Mouse (Mus musculus): Measurements from ENCODE around the gene Bbx.

DNA sequence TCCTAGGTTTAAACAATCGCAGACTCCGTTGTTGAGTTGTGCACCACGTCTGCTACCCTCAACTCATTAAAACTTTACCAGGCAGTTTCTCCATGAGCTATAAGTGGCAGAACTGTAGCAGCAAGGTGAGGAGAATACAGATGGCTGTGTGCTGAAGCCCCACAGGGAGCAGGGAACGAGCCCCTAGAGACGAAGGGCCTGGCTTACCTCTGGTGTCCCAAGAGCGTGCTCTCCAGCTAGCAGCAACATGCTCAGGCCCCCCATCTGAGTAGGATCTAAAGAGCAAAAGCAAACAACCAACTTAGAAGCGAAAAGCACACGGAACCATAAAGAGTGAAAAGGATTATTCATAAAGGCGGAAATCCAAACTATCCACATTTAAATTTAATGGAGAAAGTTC lies 170.0 kb downstream of the Bbx start:
- no peak for TF ChIP-seq GATA1 (IDR thresholded peaks at IDR 0.05; ENCODE audit: borderline replicate concordance, low read length)
- no peak for TF ChIP-seq CTCF (IDR thresholded peaks at IDR 0.05; ENCODE audit: low read depth, low read length)
- no peak for TF ChIP-seq POLR2AphosphoS5 (IDR thresholded peaks at IDR 0.05; ENCODE audit: insufficient replicate concordance, low read depth, low read length)
- TF ChIP-seq TAL1 (conservative IDR thresholded peaks at IDR 0.05; ENCODE audit: low read depth, low read length) = no peak
